Mouse (Mus musculus) liver, embryonic 15.5 days (tissue): ENCODE results near the gene Pid1. TPM values are rescaled to one million over a fixed set of nuclear protein-coding genes. Genes with fewer than 3 reads are reported as not detected.

ENCODE experiments used
- ATAC-seq: fragments of 200-750 bp; cut with Nextera tagmentation; 2 replicates; pipeline ENCODE4 v1.8.0; 2017; ENCODE audit warnings: moderate number of reproducible peaks, mild to moderate bottlenecking, moderate library complexity; ENCODE audit not compliant: insufficient read depth
- H3K27ac ChIP-seq: fragments of 300-500 bp; sonication (generic); replicated peaks from 2 replicates; pipeline ENCODE4 v1.5.1; 2015; ENCODE audit warnings: mild to moderate bottlenecking, inconsistent platforms
- H3K27me3 ChIP-seq: fragments of 300-500 bp; sonication (generic); 2 replicates; pipeline ENCODE4 v1.6.1; 2015; ENCODE audit warnings: mild to moderate bottlenecking, inconsistent platforms
- H3K36me3 ChIP-seq: fragments of 300-500 bp; sonication (generic); replicated peaks from 2 replicates; pipeline ENCODE4 v1.6.1; 2015; ENCODE audit warnings: moderate library complexity, mild to moderate bottlenecking, inconsistent platforms
- H3K4me1 ChIP-seq: fragments of 300-500 bp; sonication (generic); replicated peaks from 2 replicates; pipeline ENCODE4 v1.6.1; 2015; ENCODE audit warnings: inconsistent platforms
- H3K4me2 ChIP-seq: fragments of 300-500 bp; sonication (generic); 2 replicates; pipeline ENCODE4 v1.6.1; 2015; ENCODE audit warnings: moderate library complexity, mild to moderate bottlenecking, inconsistent platforms
- H3K4me3 ChIP-seq: fragments of 300-500 bp; sonication (generic); replicated peaks from 2 replicates; pipeline ENCODE4 v1.5.1; 2015; ENCODE audit warnings: mild to moderate bottlenecking, inconsistent platforms
- H3K9ac ChIP-seq: fragments of 300-500 bp; sonication (generic); 2 replicates; pipeline ENCODE4 v1.6.1; 2015; ENCODE audit warnings: moderate library complexity, mild to moderate bottlenecking, inconsistent platforms
- H3K9me3 ChIP-seq: fragments of 300-500 bp; sonication (generic); replicated peaks from 2 replicates; pipeline ENCODE4 v1.6.1; 2016; ENCODE audit warnings: inconsistent platforms
- WGBS: fragments of 180-500 bp; shearing (Covaris S2); methylation state at CpG from one replicate; pipeline ENCODE4 v1.1.7; 2015; ENCODE audit warnings: mixed read lengths; ENCODE audit not compliant: insufficient replicate concordance; 5-methylcytosine and 5-hydroxymethylcytosine counted together
- polyA plus RNA-seq: library from polyadenylated mRNA; unstranded; fragments of >200 nt; fragmentation: Nextera tagmentation; extraction: Ambion mirVana; gene quantifications from 2 replicates; pipeline ENCODE4 v1.2.1, GENCODE M21; 2015

The Pid1 gene
- polyA plus RNA-seq, 1 experiment from 2014 or later: 19.9 TPM

GRCm38 (mm10) chr1:84387616-84388015 is 23.6 kb upstream of the Pid1 start:
- WGBS: 58% methylated on average over 4 of the region's 4 CpGs
- Histone ChIP-seq H3K9me3 (no peaks in the 10 kb centered on the region; the same call in 1 of the 2 replicates), H3K4me3 (no peak overlapping the region), H3K9ac (no peak overlapping the region), H3K4me2 (no peak overlapping the region), H3K27me3 (no peaks in the 10 kb centered on the region), H3K4me1 (no peaks in the 10 kb centered on the region), H3K36me3 (no peaks in the 10 kb centered on the region), H3K27ac (no peak overlapping the region)
- ATAC-seq: no peak

GRCm38 (mm10) chr1:84386481-84387146 is 22.6 kb upstream of the Pid1 start:
- H3K27me3 ChIP-seq: no peaks in the 10 kb centered on the region
- H3K9me3 ChIP-seq: no peaks in the 10 kb centered on the region; the same call in 1 of the 2 replicates
- no peaks in the 10 kb centered on the region for H3K36me3 ChIP-seq
- WGBS: 73% methylated on average over 8 of the region's 8 CpGs
- H3K4me3 ChIP-seq: no peak overlapping the region
- no peak overlapping the region for H3K4me2 ChIP-seq
- ATAC-seq: no peak
- no peak overlapping the region for H3K27ac ChIP-seq
- no peaks in the 10 kb centered on the region for H3K4me1 ChIP-seq
- no peak overlapping the region for H3K9ac ChIP-seq

GRCm38 (mm10) chr1:84382709-84383108 is 18.7 kb upstream of the Pid1 start:
- 30% methylated on average over 1 of the region's 1 CpGs for WGBS
- Histone ChIP-seq H3K9me3 (no peaks in the 10 kb centered on the region), H3K4me1 (no peaks in the 10 kb centered on the region), H3K36me3 (no peaks in the 10 kb centered on the region), H3K4me3 (no peak overlapping the region), H3K27ac (no peak overlapping the region), H3K4me2 (no peak overlapping the region), H3K9ac (no peak overlapping the region), H3K27me3 (no peaks in the 10 kb centered on the region)
- no peak for ATAC-seq

- H3K9ac ChIP-seq: no peak overlapping the region
- no peaks in the 10 kb centered on the region for H3K27me3 ChIP-seq
- H3K36me3 ChIP-seq: no peaks in the 10 kb centered on the region
- H3K4me3 ChIP-seq: no peak overlapping the region
- no peak overlapping the region for H3K4me2 ChIP-seq
- 68% methylated on average over 5 of the region's 5 CpGs for WGBS
- H3K27ac ChIP-seq: no peak overlapping the region
- no peaks in the 10 kb centered on the region for H3K9me3 ChIP-seq
- H3K4me1 ChIP-seq: no peaks in the 10 kb centered on the region
- ATAC-seq: no peak
Observed at GRCm38 (mm10) chr1:84382064-84382463, 18.1 kb upstream of the Pid1 start.

- Histone ChIP-seq H3K4me3 (no peak overlapping the region), H3K4me2 (no peak overlapping the region), H3K27me3 (no peaks in the 10 kb centered on the region), H3K9me3 (no peaks in the 10 kb centered on the region), H3K9ac (no peak overlapping the region), H3K27ac (no peak overlapping the region), H3K36me3 (no peaks in the 10 kb centered on the region), H3K4me1 (no peaks in the 10 kb centered on the region)
- ATAC-seq: no peak
- whole genome bisulfite sequencing: 68% methylated on average over 3 of the region's 3 CpGs
Observed at GRCm38 (mm10) chr1:84380895-84381294, 16.9 kb upstream of the Pid1 start.

- Histone ChIP-seq H3K4me2 (no peak overlapping the region), H3K27ac (no peak overlapping the region), H3K9ac (no peak overlapping the region), H3K4me3 (no peak overlapping the region), H3K27me3 (no peaks in the 10 kb centered on the region), H3K4me1 (no peaks in the 10 kb centered on the region), H3K36me3 (no peaks in the 10 kb centered on the region), H3K9me3 (no peaks in the 10 kb centered on the region; the same call in 1 of the 2 replicates)
- WGBS: 45% methylated on average over 3 of the region's 3 CpGs
- no peak for ATAC-seq
Observed at GRCm38 (mm10) chr1:84367733-84368132, 3.8 kb upstream of the Pid1 start.

GRCm38 (mm10) chr1:84366553-84366952 is 2.6 kb upstream of the Pid1 start:
- WGBS: 32% methylated on average over 3 of the region's 3 CpGs
- Histone ChIP-seq H3K4me1 (no peaks in the 10 kb centered on the region), H3K4me2 (no peak overlapping the region), H3K4me3 (no peak overlapping the region), H3K27ac (no peak overlapping the region), H3K27me3 (no peaks in the 10 kb centered on the region), H3K9me3 (no peaks in the 10 kb centered on the region), H3K9ac (no peak overlapping the region), H3K36me3 (no peaks in the 10 kb centered on the region)
- ATAC-seq: no peak

GRCm38 (mm10) chr1:84362709-84363617 is 1.0 kb downstream of the Pid1 start:
- 38% methylated on average over 7 of the region's 7 CpGs for WGBS
- Histone ChIP-seq H3K27me3 (no peaks in the 10 kb centered on the region), H3K4me1 (no peaks in the 10 kb centered on the region), H3K4me2 (no peak overlapping the region), H3K9me3 (no peaks in the 10 kb centered on the region), H3K9ac (no peak overlapping the region), H3K27ac (no peak overlapping the region), H3K36me3 (no peaks in the 10 kb centered on the region), H3K4me3 (no peak overlapping the region)
- no peak for ATAC-seq

- no peak overlapping the region for H3K27ac ChIP-seq
- H3K27me3 ChIP-seq: no peaks in the 10 kb centered on the region
- no peak overlapping the region for H3K4me3 ChIP-seq
- no peaks in the 10 kb centered on the region for H3K36me3 ChIP-seq
- WGBS: 58% methylated on average over 1 of the region's 1 CpGs
- H3K9me3 ChIP-seq: no peaks in the 10 kb centered on the region
- no peak overlapping the region for H3K9ac ChIP-seq
- H3K4me1 ChIP-seq: no peaks in the 10 kb centered on the region
- no peak for ATAC-seq
- no peak overlapping the region for H3K4me2 ChIP-seq
Observed at GRCm38 (mm10) chr1:84362209-84362608, 1.8 kb downstream of the Pid1 start.

GRCm38 (mm10) chr1:84361389-84361788 is 2.6 kb downstream of the Pid1 start:
- H3K27me3 ChIP-seq: no peaks in the 10 kb centered on the region
- no peak overlapping the region for H3K4me3 ChIP-seq
- no peak for ATAC-seq
- WGBS: 36% methylated on average over 3 of the region's 3 CpGs
- no peak overlapping the region for H3K9ac ChIP-seq
- no peaks in the 10 kb centered on the region for H3K4me1 ChIP-seq
- H3K9me3 ChIP-seq: no peaks in the 10 kb centered on the region
- no peak overlapping the region for H3K4me2 ChIP-seq
- no peak overlapping the region for H3K27ac ChIP-seq
- no peaks in the 10 kb centered on the region for H3K36me3 ChIP-seq

- Histone ChIP-seq H3K4me1 (no peaks in the 10 kb centered on the region), H3K9ac (no peak overlapping the region), H3K4me2 (no peak overlapping the region), H3K9me3 (no peaks in the 10 kb centered on the region), H3K27ac (no peak overlapping the region), H3K4me3 (no peak overlapping the region), H3K27me3 (no peaks in the 10 kb centered on the region), H3K36me3 (no peaks in the 10 kb centered on the region)
- 52% methylated on average over 6 of the region's 6 CpGs for WGBS
- no peak for ATAC-seq
Observed at GRCm38 (mm10) chr1:84359611-84360500, 4.1 kb downstream of the Pid1 start.
